Mouse (Mus musculus) CH12.LX (cell line): Measurements from ENCODE around the gene Gm20481. TPM values are rescaled to one million over a fixed set of nuclear protein-coding genes. Genes with fewer than 3 reads are reported as not detected.

ENCODE experiments used
- DNase-seq: peaks from one replicate; pipeline ENCODE4 v3.0.0-alpha.2; 2013; ENCODE audit errors: extremely low read depth
- H3K27ac ChIP-seq: 2 replicates; pipeline ENCODE4 v1.5.1; 2012; ENCODE audit warnings: low read depth, mild to moderate bottlenecking, control low read depth, moderate library complexity; ENCODE audit not compliant: insufficient read depth
- H3K27me3 ChIP-seq: replicated peaks from 2 replicates; pipeline ENCODE3; 2012; ENCODE audit warnings: inconsistent platforms
- H3K36me3 ChIP-seq, 2 experiments: replicated peaks in 1 of 2; 2 replicates each; pipeline versions ENCODE3 to v1.6.1; 2012; ENCODE audit warnings: inconsistent platforms in 1 of 2, low read length in 1 of 2, mild to moderate bottlenecking in 1 of 2, mixed read lengths in 1 of 2, moderate library complexity in 1 of 2; ENCODE audit not compliant: control insufficient read depth in 1 of 2, insufficient read depth in 1 of 2
- H3K4me1 ChIP-seq, 2 experiments: 2 replicates each; pipeline ENCODE4 v1.6.1; 2012; ENCODE audit warnings: inconsistent platforms in 1 of 2, moderate library complexity in 1 of 2; ENCODE audit not compliant: insufficient read depth in 2 of 2, control insufficient read depth in 1 of 2
- H3K4me2 ChIP-seq: 2 replicates; pipeline ENCODE4 v1.6.1; 2012; ENCODE audit warnings: low read depth, mild to moderate bottlenecking, control low read depth; ENCODE audit not compliant: poor library complexity, insufficient read depth, severe bottlenecking
- H3K4me3 ChIP-seq, 3 experiments: fragments of 150-350 bp in 1 of 3; sonication (generic) in 1 of 3; replicated peaks in 1 of 3; 2 replicates each; pipeline versions ENCODE3 to v1.5.1; 2011 to 2012; ENCODE audit warnings: low read depth in 2 of 3, low read length in 2 of 3, mild to moderate bottlenecking in 2 of 3, moderate library complexity in 2 of 3, control low read depth in 1 of 3, improper control_type of control experiment in 1 of 3, inconsistent platforms in 1 of 3, mixed read lengths in 1 of 3; ENCODE audit not compliant: poor library complexity in 1 of 3
- H3K79me2 ChIP-seq: replicated peaks from 2 replicates; pipeline ENCODE4 v1.6.1; 2012; ENCODE audit warnings: mild to moderate bottlenecking, moderate library complexity; ENCODE audit not compliant: control insufficient read depth, poor library complexity, insufficient read depth, severe bottlenecking; ENCODE audit errors: extremely low read depth
- H3K9ac ChIP-seq: 2 replicates; pipeline ENCODE4 v1.6.1; 2012; ENCODE audit warnings: low read depth, mild to moderate bottlenecking, control low read depth, moderate library complexity; ENCODE audit not compliant: insufficient read depth
- H3K9me3 ChIP-seq: replicated peaks from 2 replicates; pipeline ENCODE3; 2012; ENCODE audit warnings: low read length, inconsistent platforms, mixed read lengths
- BHLHE40 ChIP-seq: IDR thresholded peaks from 2 replicates; pipeline ENCODE4 v1.6.1; 2011; ENCODE audit warnings: mild to moderate bottlenecking, low read depth, low read length, improper control_type of control experiment
- CTCF ChIP-seq, 2 experiments: IDR thresholded peaks in 1 of 2; conservative IDR thresholded peaks in 1 of 2; 2 replicates each; pipeline ENCODE4 v1.5.1; 2011 to 2012; ENCODE audit warnings: low read depth in 2 of 2, low read length in 2 of 2, improper control_type of control experiment in 1 of 2, inconsistent platforms in 1 of 2, mild to moderate bottlenecking in 1 of 2, moderate library complexity in 1 of 2
- E2F4 ChIP-seq: IDR thresholded peaks from 2 replicates; pipeline ENCODE4 v1.6.1; 2011; ENCODE audit warnings: low read depth, low read length, improper control_type of control experiment; ENCODE audit not compliant: insufficient replicate concordance
- ELF1 ChIP-seq: IDR thresholded peaks from 2 replicates; pipeline ENCODE4 v1.6.1; 2014; ENCODE audit warnings: low read depth, mild to moderate bottlenecking, inconsistent platforms, low read length, improper control_type of control experiment
- EP300 ChIP-seq: IDR thresholded peaks from 2 replicates; pipeline ENCODE4 v1.6.1; 2011; ENCODE audit warnings: low read length, improper control_type of control experiment
- GABPA ChIP-seq: IDR thresholded peaks from 2 replicates; pipeline ENCODE4 v1.6.1; 2012; ENCODE audit warnings: low read depth, low read length, improper control_type of control experiment, inconsistent platforms; ENCODE audit not compliant: insufficient replicate concordance
- HCFC1 ChIP-seq: IDR thresholded peaks from 2 replicates; pipeline ENCODE4 v1.6.1; 2012; ENCODE audit warnings: low read depth, mild to moderate bottlenecking, inconsistent platforms, low read length, improper control_type of control experiment
- IRF4 ChIP-seq: IDR thresholded peaks from 2 replicates; pipeline ENCODE4 v1.6.1; 2014; ENCODE audit warnings: low read depth, mild to moderate bottlenecking, inconsistent platforms, low read length, improper control_type of control experiment
- JUND ChIP-seq: conservative IDR thresholded peaks from 2 replicates; pipeline ENCODE4 v1.6.1; 2011; ENCODE audit warnings: low read depth, low read length, improper control_type of control experiment
- KAT2A ChIP-seq: IDR thresholded peaks from 2 replicates; pipeline ENCODE4 v1.6.1; 2012; ENCODE audit warnings: low read length, improper control_type of control experiment, inconsistent platforms; ENCODE audit not compliant: insufficient replicate concordance
- MAFK ChIP-seq: IDR thresholded peaks from 2 replicates; pipeline ENCODE4 v1.6.1; 2011; ENCODE audit warnings: low read length, improper control_type of control experiment; ENCODE audit not compliant: insufficient replicate concordance
- MAX ChIP-seq: IDR thresholded peaks from 2 replicates; pipeline ENCODE4 v1.6.1; 2011; ENCODE audit warnings: low read length, improper control_type of control experiment
- MAZ ChIP-seq: IDR thresholded peaks from 2 replicates; pipeline ENCODE4 v1.6.1; 2012; ENCODE audit warnings: low read depth, mild to moderate bottlenecking, inconsistent platforms, low read length, improper control_type of control experiment, moderate library complexity
- MEF2A ChIP-seq: IDR thresholded peaks from 2 replicates; pipeline ENCODE4 v1.6.1; 2014; ENCODE audit warnings: low read depth, mild to moderate bottlenecking, inconsistent platforms, low read length, improper control_type of control experiment, borderline replicate concordance
- MXI1 ChIP-seq: IDR thresholded peaks from 2 replicates; pipeline ENCODE4 v1.6.1; 2011; ENCODE audit warnings: mild to moderate bottlenecking, low read depth, low read length, improper control_type of control experiment
- MYC ChIP-seq: IDR thresholded peaks from 2 replicates; pipeline ENCODE4 v1.6.1; 2011; ENCODE audit warnings: low read depth, mild to moderate bottlenecking, improper control_type of control experiment, low read length
- NELFE ChIP-seq: IDR thresholded peaks from 2 replicates; pipeline ENCODE4 v1.6.1; 2011; ENCODE audit warnings: low read depth, low read length, improper control_type of control experiment
- NRF1 ChIP-seq: IDR thresholded peaks from 2 replicates; pipeline ENCODE4 v1.6.1; 2014; ENCODE audit warnings: low read depth, mild to moderate bottlenecking, inconsistent platforms, low read length, improper control_type of control experiment, moderate library complexity
- PAX5 ChIP-seq: IDR thresholded peaks from 2 replicates; pipeline ENCODE4 v1.6.1; 2012; ENCODE audit warnings: low read length, inconsistent platforms, mixed read lengths
- POLR2A ChIP-seq: IDR thresholded peaks from 2 replicates; pipeline ENCODE4 v1.6.1; 2011; ENCODE audit warnings: low read depth, mild to moderate bottlenecking, improper control_type of control experiment, low read length
- POLR2AphosphoS2 ChIP-seq: IDR thresholded peaks from 2 replicates; pipeline ENCODE4 v1.6.1; 2011; ENCODE audit warnings: low read depth, low read length, improper control_type of control experiment
- RAD21 ChIP-seq: IDR thresholded peaks from 2 replicates; pipeline ENCODE4 v1.6.1; 2011; ENCODE audit warnings: low read depth, mild to moderate bottlenecking, low read length, improper control_type of control experiment, moderate library complexity
- SIN3A ChIP-seq: IDR thresholded peaks from 2 replicates; pipeline ENCODE4 v1.6.1; 2012; ENCODE audit warnings: low read length, improper control_type of control experiment, inconsistent platforms
- SMC3 ChIP-seq: IDR thresholded peaks from 2 replicates; pipeline ENCODE4 v1.6.1; 2011; ENCODE audit warnings: low read depth, low read length, improper control_type of control experiment
- TBP ChIP-seq: conservative IDR thresholded peaks from 2 replicates; pipeline ENCODE4 v1.6.1; 2011; ENCODE audit warnings: low read depth, low read length, improper control_type of control experiment
- TCF12 ChIP-seq: IDR thresholded peaks from 2 replicates; pipeline ENCODE4 v1.6.1; 2014; ENCODE audit warnings: low read depth, mild to moderate bottlenecking, inconsistent platforms, low read length, improper control_type of control experiment
- USF1 ChIP-seq: IDR thresholded peaks from 2 replicates; pipeline ENCODE4 v1.6.1; 2014; ENCODE audit warnings: low read depth, mild to moderate bottlenecking, inconsistent platforms, low read length, improper control_type of control experiment
- ZKSCAN1 ChIP-seq: IDR thresholded peaks from 2 replicates; pipeline ENCODE4 v1.6.1; 2012; ENCODE audit warnings: low read depth, inconsistent platforms, low read length, improper control_type of control experiment, borderline replicate concordance
- ZMIZ1 ChIP-seq: IDR thresholded peaks from 2 replicates; pipeline ENCODE4 v1.6.1; 2012; ENCODE audit warnings: low read depth, mild to moderate bottlenecking, inconsistent platforms, low read length, improper control_type of control experiment
- dilution Hi-C: fragments of 300-500 bp; cut with MboI; formaldehyde crosslinking; loops from 2 replicates; pipeline ENCODE4 v1.14.3; 2020; ENCODE audit warnings: low sequenced_read_pairs; ENCODE audit not compliant: extremely low pct_unique_long_range_greater_than_20kb, extremely low pct_ligation_motif_present
- in situ Hi-C: fragments of 300-500 bp; cut with MboI; formaldehyde crosslinking; loops from 3 replicates; pipeline ENCODE4 v1.14.3; 2019; ENCODE audit warnings: low sequenced_read_pairs, low pct_ligation_motif_present, low pct_unique_long_range_greater_than_20kb, mixed read lengths
- polyA plus RNA-seq: library from polyadenylated mRNA; unstranded; fragments of >175 nt; gene quantifications from 2 replicates; pipeline ENCODE4 v1.2.1, GENCODE M21; 2012; ENCODE audit warnings: low read depth; ENCODE audit not compliant: insufficient read length
- total RNA-seq, 2 experiments: library from RNA; depleted of rRNA; stranded (reverse); fragments of 300-350 nt in 1 of 2; fragments of >200 nt in 1 of 2; gene quantifications; 2 replicates each; pipeline ENCODE4 v1.2.3; 2012 to 2014

The Gm20481 gene
- total and polyA plus RNA-seq, 3 experiments = not detected

GRCm38 (mm10) chr17:34981690-34982180, 12.0 kb downstream of the Gm20481 start, which contains the start of gene Lsm2:
Gene Lsm2, plus strand, starts transcription at chr17:34981862.
- DNase-seq = peak; percentile 93
- dilution Hi-C loops = no loop called here
- H3K4me2 ChIP-seq = peak within 1 kb of the TSS; percentile 95
- in situ Hi-C loops = no loop called here
- no peaks in the 10 kb centered on the region for H3K27me3 ChIP-seq
- TF ChIP-seq ZMIZ1 (peak; percentile 82; the same call in 1 of the 2 replicates), CTCF (conservative IDR thresholded peaks at IDR 0.05 in 1 of 2, IDR thresholded peaks at IDR 0.05 in 1 of 2; ENCODE audit: low read depth in 2 of 2, low read length in 2 of 2) (0 out of 4 replicates have a peak, but pooled peaks of 1 of the 2 experiments have one; percentile 1), SIN3A (peak; percentile 98), TCF12 (peak; percentile 73), MAX (peak; percentile 91), NELFE (peak; percentile 94), ELF1 (peak; percentile 90), MYC (peak; percentile 94), NRF1 (peak; percentile 96), BHLHE40 (peak; percentile 45; the same call in 1 of the 2 replicates), GABPA (no peak), KAT2A (0 out of 2 replicates have a peak, but pooled peaks have one; percentile 47), TBP (peak; percentile 67; the same call in 1 of the 2 replicates), POLR2AphosphoS2 (peak; percentile 91; the same call in 1 of the 2 replicates), MEF2A (peak; percentile 24; the same call in 1 of the 2 replicates), MXI1 (peak; percentile 98), MAZ (no peak), EP300 (no peak), SMC3 (no peak), ZKSCAN1 (no peak), POLR2A (peak; percentile 89), HCFC1 (peak; percentile 80)
- H3K4me1 ChIP-seq = peaks cover 2 to 24% of the 10 kb centered on the region in 2 experiments; a peak in 3 of 4 replicates
- H3K4me3 ChIP-seq = peak within 1 kb of the TSS; percentile 87 to 95 (median 91)
- H3K27ac ChIP-seq = peak within 1 kb of the TSS; percentile 85
- peaks cover 2% of the 10 kb centered on the region for H3K9me3 ChIP-seq
- H3K79me2 ChIP-seq = peaks cover 24% of the 10 kb centered on the region
- peaks cover 22 to 47% of the 10 kb centered on the region in 2 experiments for H3K36me3 ChIP-seq
- peak within 1 kb of the TSS; percentile 90 for H3K9ac ChIP-seq

DNA sequence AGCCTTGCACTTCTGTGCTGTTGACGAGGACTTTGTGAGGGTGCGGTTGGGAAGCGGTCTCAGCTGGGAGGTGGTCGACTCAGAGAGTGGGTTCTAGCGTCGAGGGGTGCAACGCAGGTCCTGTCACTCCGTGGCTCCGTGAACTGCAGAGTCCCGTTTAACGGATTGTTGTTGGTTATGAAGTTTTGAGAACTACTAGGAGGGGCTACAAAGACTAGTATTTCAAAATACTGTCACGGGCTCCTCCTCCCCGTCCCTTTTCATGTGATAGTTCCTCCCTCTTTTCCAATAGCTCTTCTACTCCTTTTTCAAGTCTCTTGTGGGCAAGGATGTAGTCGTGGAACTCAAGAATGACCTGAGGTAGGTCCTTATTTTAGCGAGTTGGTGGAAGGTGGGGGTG, 12.6 kb downstream of the Gm20481 start:
- dilution Hi-C loops (no loop called here), in situ Hi-C loops (no loop called here)
- peaks cover 2 to 24% of the 10 kb centered on the region in 2 experiments; a peak in 3 of 4 replicates for H3K4me1 ChIP-seq
- peaks cover 2% of the 10 kb centered on the region for H3K9me3 ChIP-seq
- H3K9ac ChIP-seq = peak overlapping the region; percentile 90
- TF ChIP-seq MYC = no peak
- no peak for TF ChIP-seq PAX5
- TF ChIP-seq POLR2A = no peak
- TF ChIP-seq BHLHE40 = no peak
- TF ChIP-seq CTCF (conservative IDR thresholded peaks at IDR 0.05 in 1 of 2, IDR thresholded peaks at IDR 0.05 in 1 of 2; ENCODE audit: low read depth in 2 of 2, low read length in 2 of 2) = no peak
- TF ChIP-seq JUND = no peak
- no peak for TF ChIP-seq RAD21
- no peak for TF ChIP-seq IRF4
- TF ChIP-seq USF1 = no peak
- TF ChIP-seq ZKSCAN1 = no peak
- no peak for TF ChIP-seq MEF2A
- no peak for TF ChIP-seq MAFK
- TF ChIP-seq MAX = no peak
- TF ChIP-seq E2F4 = no peak
- TF ChIP-seq TBP = no peak
- H3K27ac ChIP-seq = peak overlapping the region; percentile 85; the same call in 1 of the 2 replicates
- H3K4me3 ChIP-seq = peak overlapping the region; percentile 87 to 95 (median 91)
- H3K4me2 ChIP-seq = peak overlapping the region; percentile 92
- DNase-seq = no peak
- peaks cover 24% of the 10 kb centered on the region for H3K79me2 ChIP-seq
- no peaks in the 10 kb centered on the region for H3K27me3 ChIP-seq
- peaks cover 21 to 43% of the 10 kb centered on the region in 2 experiments for H3K36me3 ChIP-seq
